Mouse (Mus musculus) cerebellum, adult 2 months (tissue): Measurements from ENCODE around the gene Tnni3. TPM values are rescaled to one million over a fixed set of nuclear protein-coding genes. Genes with fewer than 3 reads are reported as not detected.

Experiments used
- DNase-seq, 2 experiments: peaks; one replicate each; pipeline ENCODE4 v3.0.0; 2021
- H3K27ac ChIP-seq: fragments of 200-500 bp; 2 replicates; pipeline ENCODE4 v1.5.1; 2012; ENCODE audit warnings: low read length, control low read depth, inconsistent platforms; ENCODE audit not compliant: insufficient read depth
- H3K27me3 ChIP-seq: fragments of 200-500 bp; 2 replicates; pipeline ENCODE4 v1.6.1; 2012; ENCODE audit warnings: inconsistent platforms, mild to moderate bottlenecking, low read length, moderate library complexity; ENCODE audit not compliant: control insufficient read depth, insufficient read depth
- H3K4me1 ChIP-seq: fragments of 200-500 bp; 2 replicates; pipeline ENCODE4 v1.6.1; 2011; ENCODE audit warnings: low read length; ENCODE audit not compliant: control insufficient read depth, insufficient read depth
- H3K4me3 ChIP-seq: fragments of 200-500 bp; replicated peaks from 2 replicates; pipeline ENCODE3; 2011; ENCODE audit warnings: mild to moderate bottlenecking, low read depth, low read length, control low read depth; ENCODE audit not compliant: insufficient read depth
- CTCF ChIP-seq: fragments of 200-500 bp; IDR thresholded peaks from 2 replicates; pipeline ENCODE4 v1.5.1; 2011; ENCODE audit warnings: low read depth, mild to moderate bottlenecking, control low read depth, low read length, moderate library complexity, borderline replicate concordance; ENCODE audit not compliant: insufficient read depth
- POLR2A ChIP-seq: fragments of 200-500 bp; IDR thresholded peaks from 2 replicates; pipeline ENCODE4 v1.6.1; 2011; ENCODE audit warnings: low read length, control low read depth, borderline replicate concordance; ENCODE audit not compliant: insufficient read depth
- WGBS: fragments of 180-500 bp; shearing (Covaris S2); methylation state at CpG from one replicate; pipeline ENCODE4 v1.1.7; 2018; 5-methylcytosine and 5-hydroxymethylcytosine counted together
- polyA plus RNA-seq: library from polyadenylated mRNA; depleted of rRNA; stranded (reverse); fragments of >200 nt; gene quantifications from 2 replicates; pipeline ENCODE4 v1.2.3, GENCODE M21; 2012

The Tnni3 gene
- polyA plus RNA-seq, 1 experiment = 9.5 TPM

DNA sequence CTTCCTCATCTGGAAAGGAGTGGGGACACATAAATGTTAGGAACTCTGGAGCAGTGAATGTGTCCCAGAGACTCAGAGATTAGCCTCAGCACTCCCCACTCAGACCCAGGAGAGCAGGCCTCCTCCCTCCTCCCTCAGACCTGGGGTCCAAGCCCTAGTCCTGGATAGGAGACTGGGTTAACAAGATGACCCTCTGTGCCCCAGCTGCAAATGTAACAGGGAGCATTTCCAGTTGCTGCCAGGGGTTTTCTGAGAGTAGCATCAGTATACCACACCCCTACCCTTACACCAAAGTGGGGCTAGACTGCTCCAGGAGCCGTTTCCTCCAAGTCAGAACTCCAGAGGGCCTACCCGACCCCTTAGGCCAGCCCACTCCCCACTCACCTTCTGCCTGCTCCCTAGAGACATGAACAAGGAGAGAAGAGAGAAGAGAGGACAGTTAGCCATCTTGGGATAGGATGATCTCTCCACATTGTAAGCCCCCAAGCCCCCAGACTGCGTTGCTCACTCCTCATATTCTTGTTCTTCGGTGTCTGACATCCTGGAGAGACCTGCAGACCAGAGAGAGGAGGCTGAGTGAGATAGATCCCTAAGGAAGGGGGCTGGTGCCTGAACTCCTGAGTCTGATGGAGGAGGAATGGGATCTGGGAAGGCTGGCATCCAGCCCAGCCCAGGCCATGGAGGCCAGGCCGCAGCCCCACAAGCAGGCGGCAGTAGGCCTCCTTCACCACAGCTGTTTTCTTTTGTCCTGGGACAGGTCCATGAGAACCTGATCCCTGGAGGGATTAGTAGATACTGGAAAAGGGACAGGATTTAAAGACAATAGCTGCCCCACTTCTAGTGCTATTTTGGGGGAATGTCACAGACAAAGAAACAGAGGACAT lies 10.0 kb downstream of the Tnni3 start:
- no peaks in the 10 kb centered on the region for H3K4me1 ChIP-seq
- WGBS = 60% methylated on average over 6 of the region's 6 CpGs
- DNase-seq = no peak
- H3K4me3 ChIP-seq = no peak overlapping the region
- H3K27ac ChIP-seq = no peak overlapping the region
- H3K27me3 ChIP-seq = no peaks in the 10 kb centered on the region
- no peak for TF ChIP-seq POLR2A
- TF ChIP-seq CTCF = no peak

DNA sequence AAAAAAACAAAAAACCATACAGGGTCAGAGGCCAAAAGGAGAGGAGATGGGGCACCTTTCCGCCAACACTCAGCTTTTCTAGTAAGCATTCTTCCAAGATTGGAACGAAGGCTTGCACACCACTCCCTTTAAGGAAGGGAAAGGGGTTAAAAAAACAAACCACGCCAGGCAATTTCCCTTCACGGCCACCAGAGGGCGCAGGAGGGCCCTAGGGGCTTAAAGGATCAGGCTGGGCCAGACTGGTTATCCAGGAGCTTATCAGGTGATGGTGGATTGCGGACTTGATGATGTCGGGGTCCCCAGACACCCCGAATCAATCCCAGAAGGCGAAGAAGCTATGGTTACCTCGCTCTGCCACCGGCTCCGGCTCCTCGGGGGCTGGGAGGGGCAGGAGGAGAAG lies 10.8 kb downstream of the Tnni3 start:
- DNase-seq = no peak
- H3K4me3 ChIP-seq = no peak overlapping the region
- TF ChIP-seq CTCF (peak; percentile 64), POLR2A (no peak)
- H3K27ac ChIP-seq = no peak overlapping the region
- H3K27me3 ChIP-seq = no peaks in the 10 kb centered on the region
- no peaks in the 10 kb centered on the region for H3K4me1 ChIP-seq
- WGBS = 29% methylated on average over 13 of the region's 13 CpGs

DNA sequence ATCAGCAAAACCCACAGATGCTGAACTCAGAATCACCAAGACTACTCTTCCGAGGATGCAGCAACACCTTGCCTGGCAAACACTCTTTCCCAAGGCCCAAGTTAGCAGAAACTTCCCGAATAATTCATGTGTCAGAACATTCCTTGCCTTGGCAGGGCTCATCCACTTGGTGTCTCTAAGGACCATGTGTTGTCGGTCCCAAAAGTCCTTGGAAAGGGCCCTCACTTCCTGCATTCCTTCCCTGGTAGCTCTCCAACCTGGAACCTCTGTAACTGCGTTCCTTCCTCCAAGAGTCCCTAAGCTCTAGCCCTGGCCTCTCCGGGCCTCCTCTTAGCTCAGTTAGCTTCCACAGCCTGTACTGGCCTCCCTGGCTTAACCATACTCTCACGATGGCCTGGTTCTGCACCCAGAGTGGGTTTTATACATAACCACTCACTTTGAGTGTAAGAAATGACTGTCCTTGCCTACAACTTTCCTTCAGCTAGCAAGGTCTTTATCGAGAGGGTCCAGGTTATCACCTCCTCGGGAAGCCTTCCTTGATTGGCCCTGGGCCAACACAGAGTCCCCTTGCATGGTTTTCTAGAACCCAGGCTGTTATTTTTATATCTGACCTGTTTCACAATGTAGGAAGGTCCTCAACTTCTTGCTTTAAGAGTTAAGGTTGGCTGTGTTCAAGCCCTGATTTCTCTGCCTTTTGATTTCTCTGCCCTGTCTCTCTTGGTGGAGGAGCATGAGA lies 12.4 kb downstream of the Tnni3 start:
- Histone ChIP-seq H3K4me1 (no peaks in the 10 kb centered on the region), H3K27me3 (no peaks in the 10 kb centered on the region), H3K4me3 (no peak overlapping the region), H3K27ac (no peak overlapping the region)
- WGBS = 56% methylated on average over 8 of the region's 8 CpGs
- no peak for DNase-seq
- TF ChIP-seq POLR2A = no peak
- no peak for TF ChIP-seq CTCF

DNA sequence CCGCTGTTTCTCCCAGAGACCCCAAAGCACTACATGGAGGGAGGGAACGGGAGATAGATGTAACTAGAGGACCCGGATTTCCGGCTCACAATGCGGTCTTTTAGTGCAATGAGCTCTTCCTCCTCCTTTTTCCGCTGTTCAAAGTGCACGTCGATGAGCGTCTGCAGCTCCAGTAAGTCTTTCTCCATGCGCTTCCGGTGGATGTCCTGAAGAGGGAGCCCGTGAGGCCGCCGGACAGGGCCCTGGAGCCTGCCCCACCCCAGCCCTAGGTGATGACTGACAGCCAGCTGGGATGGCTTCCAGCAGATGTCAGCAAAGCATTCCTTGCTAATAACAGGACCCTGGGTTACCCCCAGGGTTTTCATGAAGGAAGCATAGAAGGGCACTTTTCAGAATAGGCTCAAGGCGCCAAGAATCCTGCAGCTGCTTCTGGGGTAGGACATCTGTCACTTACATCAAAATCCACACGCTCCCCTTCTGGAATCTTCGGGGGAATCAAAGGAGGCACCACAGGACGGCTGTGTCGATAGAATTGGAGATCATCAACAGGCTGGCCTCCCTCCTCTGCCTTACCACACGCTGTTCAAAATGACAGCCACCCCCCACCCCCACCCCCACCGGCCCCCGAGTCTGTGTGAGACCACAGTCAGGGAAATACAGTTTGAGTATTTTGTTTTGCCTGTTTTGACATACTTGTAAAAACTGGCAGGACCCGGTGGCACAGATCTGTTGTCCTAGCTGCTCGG lies 14.0 kb downstream of the Tnni3 start:
- H3K4me1 ChIP-seq = no peaks in the 10 kb centered on the region
- no peak overlapping the region for H3K27ac ChIP-seq
- H3K4me3 ChIP-seq = no peak overlapping the region
- no peaks in the 10 kb centered on the region for H3K27me3 ChIP-seq
- WGBS = 7% methylated on average over 24 of the region's 24 CpGs
- DNase-seq = peak; percentile 47 to 56
- TF ChIP-seq POLR2A (no peak), CTCF (peak; percentile 64)

DNA sequence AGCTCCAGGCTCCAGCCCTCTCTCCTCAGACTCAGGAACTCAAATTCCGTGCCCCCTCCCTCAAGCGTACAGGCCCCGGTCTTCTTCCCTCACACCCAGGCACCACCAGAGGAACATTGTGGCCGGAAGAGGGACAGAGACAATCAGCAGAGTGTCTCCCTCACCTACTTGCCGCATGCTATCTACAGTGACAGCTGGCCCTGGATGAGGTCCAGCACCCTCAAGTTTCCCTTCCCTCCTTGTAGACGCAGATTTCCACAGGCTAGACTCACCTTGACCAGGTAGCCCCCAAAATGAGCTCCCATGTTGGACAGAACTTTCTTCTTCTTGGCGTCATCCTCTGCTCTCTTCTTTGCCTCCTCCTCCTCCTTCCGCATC lies 15.3 kb downstream of the Tnni3 start:
- no peak for TF ChIP-seq CTCF
- no peak for TF ChIP-seq POLR2A
- Histone ChIP-seq H3K4me1 (no peaks in the 10 kb centered on the region), H3K27me3 (no peaks in the 10 kb centered on the region)

DNA sequence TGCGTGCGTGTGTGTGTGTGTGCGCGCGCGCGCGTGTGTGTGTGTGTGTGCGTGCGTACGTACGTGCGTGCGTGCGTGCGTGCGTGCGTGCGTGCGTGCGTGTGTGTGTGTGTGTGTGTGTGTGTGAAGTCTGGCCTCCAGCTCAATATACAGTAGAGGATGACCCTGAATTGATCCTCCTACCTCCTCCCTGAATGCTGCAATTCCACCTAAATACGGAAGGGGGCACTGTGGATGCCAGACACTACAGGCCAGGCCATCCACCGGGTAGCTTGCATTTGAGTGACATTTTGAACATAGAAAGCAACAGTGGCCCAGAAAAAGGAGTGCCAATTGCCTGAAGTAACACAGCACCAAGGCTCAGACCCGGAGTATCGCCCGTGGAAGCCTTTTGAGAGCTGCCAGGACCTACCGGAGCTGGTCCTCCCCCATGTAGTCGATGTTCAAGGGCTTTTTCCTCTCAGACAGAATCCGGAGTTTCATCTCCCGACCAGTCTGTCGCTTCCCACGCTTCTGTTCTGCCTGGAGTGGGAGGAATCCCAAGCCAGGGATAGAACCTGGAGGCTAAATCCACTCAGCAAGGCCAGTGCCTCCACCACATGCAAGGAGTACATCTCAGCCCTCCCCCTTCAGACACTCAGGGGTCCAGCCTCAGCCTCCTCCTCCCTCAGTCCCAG lies 15.8 kb downstream of the Tnni3 start:
- DNase-seq = no peak
- 66% methylated on average over 32 of the region's 32 CpGs for WGBS
- H3K4me1 ChIP-seq = no peaks in the 10 kb centered on the region
- H3K27ac ChIP-seq = no peak overlapping the region
- TF ChIP-seq CTCF = peak; percentile 27; the same call in 1 of the 2 replicates
- TF ChIP-seq POLR2A = no peak
- H3K27me3 ChIP-seq = no peaks in the 10 kb centered on the region
- H3K4me3 ChIP-seq = no peak overlapping the region

More for the DNA sequence above, 15.3 kb downstream of the Tnni3 start:
- no peak overlapping the region for H3K27ac ChIP-seq
- H3K4me3 ChIP-seq = no peak overlapping the region
- WGBS = 78% methylated on average over 8 of the region's 8 CpGs
- no peak for DNase-seq

DNA sequence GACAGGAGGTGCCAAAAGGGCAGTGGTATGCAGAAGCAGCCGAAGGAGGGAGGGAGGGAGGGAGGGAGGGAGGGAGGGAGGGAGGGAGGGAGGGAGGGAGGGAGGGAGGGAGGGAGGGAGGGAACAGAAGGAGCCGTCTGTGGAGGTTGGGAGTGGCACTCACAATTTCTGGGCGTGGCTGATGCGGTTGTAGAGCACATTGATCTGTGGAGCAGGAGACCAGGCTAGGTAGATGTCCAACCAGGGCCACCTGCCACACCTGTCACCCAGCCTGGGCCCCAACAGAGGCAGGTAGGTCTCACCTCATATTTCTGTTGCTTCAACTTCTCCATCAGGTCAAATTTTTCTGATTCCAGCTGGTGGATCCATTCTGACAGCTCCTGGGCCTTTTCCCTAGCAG lies 16.8 kb downstream of the Tnni3 start:
- no peak for DNase-seq
- H3K4me1 ChIP-seq = no peaks in the 10 kb centered on the region
- H3K4me3 ChIP-seq = no peak overlapping the region
- H3K27ac ChIP-seq = no peak overlapping the region
- TF ChIP-seq POLR2A (no peak), CTCF (no peak)
- 63% methylated on average over 3 of the region's 4 CpGs for WGBS
- H3K27me3 ChIP-seq = no peaks in the 10 kb centered on the region
